Mouse (Mus musculus) testis, postnatal 10 days (tissue): ENCODE results near the gene Shld1.
A peak's percentile ranks its signal among the peaks of the same experiment; 100 is the strongest.

Experiments used
- DNase-seq: peaks from one replicate; pipeline ENCODE4 v3.0.0; 2021; ENCODE audit warnings: low spot score

The Shld1 gene

GRCm38 (mm10) chr2:132692320-132692719, 5.6 kb downstream of the Shld1 start:
- no peak for DNase-seq

GRCm38 (mm10) chr2:132693980-132694379, 7.2 kb downstream of the Shld1 start:
- no peak for DNase-seq

- no peak for DNase-seq
Measured at GRCm38 (mm10) chr2:132695358-132696093, 8.8 kb downstream of the Shld1 start.

- no peak for DNase-seq
Measured at GRCm38 (mm10) chr2:132696519-132696918, 9.8 kb downstream of the Shld1 start.

- DNase-seq = no peak
Measured at GRCm38 (mm10) chr2:132697256-132697655, 10.5 kb downstream of the Shld1 start.

GRCm38 (mm10) chr2:132697695-132698094, 11.0 kb downstream of the Shld1 start:
- DNase-seq = no peak

GRCm38 (mm10) chr2:132698420-132698819, 11.7 kb downstream of the Shld1 start:
- no peak for DNase-seq

GRCm38 (mm10) chr2:132700921-132701320, 14.2 kb downstream of the Shld1 start:
- DNase-seq = no peak

- DNase-seq = peak; percentile 87
Measured at GRCm38 (mm10) chr2:132701451-132701886, 14.7 kb downstream of the Shld1 start.

GRCm38 (mm10) chr2:132705251-132705992, 18.7 kb downstream of the Shld1 start:
- DNase-seq = peak; percentile 54

GRCm38 (mm10) chr2:132706309-132706708, 19.6 kb downstream of the Shld1 start:
- no peak for DNase-seq

GRCm38 (mm10) chr2:132710488-132710887, 23.8 kb downstream of the Shld1 start:
- no peak for DNase-seq

GRCm38 (mm10) chr2:132712061-132712460, 25.3 kb downstream of the Shld1 start:
- no peak for DNase-seq

GRCm38 (mm10) chr2:132714522-132714921, 27.8 kb downstream of the Shld1 start:
- DNase-seq = no peak

GRCm38 (mm10) chr2:132714946-132715345, 28.2 kb downstream of the Shld1 start:
- no peak for DNase-seq

GRCm38 (mm10) chr2:132715421-132716070, 28.8 kb downstream of the Shld1 start:
- no peak for DNase-seq

- peak; percentile 80 for DNase-seq
Measured at GRCm38 (mm10) chr2:132716154-132716553, 29.4 kb downstream of the Shld1 start.

- DNase-seq = no peak
Measured at GRCm38 (mm10) chr2:132716901-132717536, 30.3 kb downstream of the Shld1 start.

- DNase-seq = no peak
Measured at GRCm38 (mm10) chr2:132717537-132717912, 30.8 kb downstream of the Shld1 start.

- DNase-seq = no peak
Measured at GRCm38 (mm10) chr2:132720921-132721566, 34.3 kb downstream of the Shld1 start.

GRCm38 (mm10) chr2:132721844-132722243, 35.1 kb downstream of the Shld1 start:
- DNase-seq = no peak

- DNase-seq = no peak
Measured at GRCm38 (mm10) chr2:132723958-132724431, 37.3 kb downstream of the Shld1 start.
